Mouse (Mus musculus): ENCODE data around the gene Bcor. TPM values are rescaled to one million over a fixed set of nuclear protein-coding genes. Genes with fewer than 3 reads are reported as not detected.

The Bcor gene
- total and polyA plus RNA-seq, 3 experiments, result 44.6 to 88.7 (median 61.6) TPM

- no peaks in the 10 kb centered on the region for H3K27me3 ChIP-seq (ENCODE audit: control insufficient read depth in 1 of 2, insufficient read depth in 2 of 2, low read length in 2 of 2)
- peak; percentile 70 for DNase-seq (ENCODE audit: low read depth, low spot score)
- H3K9me3 ChIP-seq (replicated peaks; ENCODE audit: insufficient read depth, low read length), result no peaks in the 10 kb centered on the region
- peak overlapping the region; percentile 69 for H3K27ac ChIP-seq (ENCODE audit: control insufficient read depth, low read depth, low read length)
- TF ChIP-seq MAX (IDR thresholded peaks at IDR 0.05; ENCODE audit: low read length) (no peak), NRF1 (IDR thresholded peaks at IDR 0.05; ENCODE audit: insufficient read depth, low read depth, low read length, poor library complexity, severe bottlenecking) (peak; percentile 12; the same call in 1 of the 2 replicates), NELFE (IDR thresholded peaks at IDR 0.05; ENCODE audit: low read depth, low read length) (no peak), MXI1 (IDR thresholded peaks at IDR 0.05; ENCODE audit: low read depth, low read length) (0 out of 2 replicates have a peak, but pooled peaks have one; percentile 13), SMC3 (IDR thresholded peaks at IDR 0.05; ENCODE audit: low read depth, low read length) (no peak), ZC3H11A (IDR thresholded peaks at IDR 0.05; ENCODE audit: low read depth, low read length) (no peak), RAD21 (IDR thresholded peaks at IDR 0.05; ENCODE audit: low read depth, low read length) (no peak), TCF12 (IDR thresholded peaks at IDR 0.05; ENCODE audit: low read depth, low read length) (no peak), EP300 (IDR thresholded peaks at IDR 0.05; ENCODE audit: low read depth in 1 of 2, low read length in 2 of 2) (no peak), CHD2 (IDR thresholded peaks at IDR 0.05; ENCODE audit: low read length) (no peak), ZMIZ1 (IDR thresholded peaks at IDR 0.05; ENCODE audit: low read depth, low read length) (no peak), POLR2A (IDR thresholded peaks at IDR 0.05; ENCODE audit: control insufficient read depth in 1 of 2, insufficient read depth in 1 of 2, low read depth in 1 of 2, low read length in 2 of 2, poor library complexity in 1 of 2) (peak; percentile 10 to 33; a peak in 2 of 4 replicates), SIN3A (IDR thresholded peaks at IDR 0.05; ENCODE audit: low read length) (no peak), MEF2A (IDR thresholded peaks at IDR 0.05; ENCODE audit: extremely low read depth, insufficient replicate concordance, low read depth, low read length, poor library complexity, severe bottlenecking) (no peak), MAZ (IDR thresholded peaks at IDR 0.05; ENCODE audit: low read depth, low read length) (peak; percentile 33; the same call in 1 of the 2 replicates), CHD1 (IDR thresholded peaks at IDR 0.05; ENCODE audit: low read depth, low read length) (no peak), TAL1 (IDR thresholded peaks at IDR 0.05; ENCODE audit: low read length) (no peak), ELF1 (IDR thresholded peaks at IDR 0.05; ENCODE audit: low read depth, low read length) (no peak), JUND (IDR thresholded peaks at IDR 0.05; ENCODE audit: low read depth, low read length) (no peak), UBTF (IDR thresholded peaks at IDR 0.05; ENCODE audit: borderline replicate concordance, insufficient read depth, low read depth, low read length) (no peak; the same call in 1 of the 2 replicates), MYC (IDR thresholded peaks at IDR 0.05; ENCODE audit: low read depth, low read length) (no peak), ETS1 (IDR thresholded peaks at IDR 0.05; ENCODE audit: low read depth, low read length) (no peak), GABPA (IDR thresholded peaks at IDR 0.05; ENCODE audit: low read depth, low read length) (no peak), GATA1 (IDR thresholded peaks at IDR 0.05; ENCODE audit: low read depth, low read length) (no peak), CTCF (IDR thresholded peaks at IDR 0.05 in 2 of 3, conservative IDR thresholded peaks at IDR 0.05 in 1 of 3; ENCODE audit: control insufficient read depth in 1 of 3, insufficient read depth in 1 of 3, low read depth in 2 of 3, low read length in 3 of 3, poor library complexity in 1 of 3, severe bottlenecking in 1 of 3) (no peak), TBP (IDR thresholded peaks at IDR 0.05; ENCODE audit: low read depth, low read length) (no peak), USF2 (IDR thresholded peaks at IDR 0.05; ENCODE audit: borderline replicate concordance in 1 of 2, insufficient read depth in 1 of 2, low read depth in 1 of 2, low read length in 2 of 2) (no peak)
- H3K4me3 ChIP-seq (ENCODE audit: control insufficient read depth in 1 of 2, insufficient read depth in 1 of 2, low read depth in 2 of 2, low read length in 2 of 2), result peak overlapping the region; percentile 81 to 92
- peaks cover 0 to 11% of the 10 kb centered on the region in 2 experiments; a peak in 2 of 4 replicates for H3K36me3 ChIP-seq (ENCODE audit: control insufficient read depth in 1 of 2, insufficient read depth in 2 of 2, low read length in 2 of 2)
- H3K79me2 ChIP-seq (ENCODE audit: control insufficient read depth, insufficient read depth, low read length, poor library complexity), result peaks cover 57% of the 10 kb centered on the region
- H3K9ac ChIP-seq (ENCODE audit: control insufficient read depth, low read depth, low read length, poor library complexity, severe bottlenecking), result peak overlapping the region; percentile 95
- H3K4me1 ChIP-seq (ENCODE audit: control insufficient read depth in 1 of 2, insufficient read depth in 2 of 2, low read length in 2 of 2), result peaks cover 4 to 21% of the 10 kb centered on the region in 2 experiments; a peak in 3 of 4 replicates
Measured at GRCm38 (mm10) chrX:12079309-12080094, 80.7 kb downstream of the Bcor start.
